Mouse (Mus musculus) B cell, adult 2 months (primary cell): ENCODE measurements around the gene Fam98c.
A peak's percentile ranks its signal among the peaks of the same experiment; 100 is the strongest.
"Not testable (repeated sequence)": the region's sequence is repeated elsewhere in the genome, so short reads cannot be mapped to it uniquely, and the experiment has no call there.

ENCODE experiments used
- DNase-seq, 2 experiments: peaks; one replicate each; pipeline ENCODE4 v3.0.0; 2022

Fam98c gene

GRCm38 (mm10) chr7:29155838-29156782 lies at the start of gene Fam98c:
TSS of gene Fam98c (minus strand) at chr7:29156234.
- peak; percentile 70 to 72 for DNase-seq

GRCm38 (mm10) chr7:29202577-29202976 lies 46.5 kb upstream of the Fam98c start:
- DNase-seq = no peak

GRCm38 (mm10) chr7:29194230-29194629 lies 38.2 kb upstream of the Fam98c start:
- DNase-seq = not testable (repeated sequence)

GRCm38 (mm10) chr7:29181323-29181722 lies 25.3 kb upstream of the Fam98c start:
- not testable (repeated sequence) for DNase-seq

GRCm38 (mm10) chr7:29180854-29181236 lies 24.8 kb upstream of the Fam98c start:
- no peak for DNase-seq

GRCm38 (mm10) chr7:29180077-29180853 lies 24.2 kb upstream of the Fam98c start, which contains the start of gene Psmd8:
TSS of gene Psmd8 (minus strand) at chr7:29180701.
- peak; percentile 98 for DNase-seq

- peak; percentile 48 to 54 for DNase-seq
These were observed 23.3 kb upstream of the Fam98c start for GRCm38 (mm10) chr7:29179323-29179722.

- DNase-seq = peak; percentile 41 to 46
These were observed 22.1 kb upstream of the Fam98c start for GRCm38 (mm10) chr7:29178106-29178505.

- DNase-seq = peak; percentile 15 to 21
These were observed 16.5 kb upstream of the Fam98c start for GRCm38 (mm10) chr7:29172390-29173016.

GRCm38 (mm10) chr7:29171562-29172097 lies 15.6 kb upstream of the Fam98c start:
- DNase-seq = peak; percentile 42 to 43

- peak; percentile 66 to 72 for DNase-seq
These were observed 14.9 kb upstream of the Fam98c start for GRCm38 (mm10) chr7:29170755-29171561.

- peak; percentile 61 to 62 for DNase-seq
These were observed 14.2 kb upstream of the Fam98c start, which contains the start of the genes Ggn and Spred3 for GRCm38 (mm10) chr7:29170066-29170754. TSS of gene Ggn (plus strand) at chr7:29170210. TSS of gene Spred3 (minus strand) at chr7:29170411.

- DNase-seq = peak in 1 of 2 experiments; percentile 28
These were observed 13.4 kb upstream of the Fam98c start for GRCm38 (mm10) chr7:29169231-29170065.

- no peak for DNase-seq
These were observed 12.8 kb upstream of the Fam98c start for GRCm38 (mm10) chr7:29168791-29169230.

GRCm38 (mm10) chr7:29168121-29168695 lies 12.2 kb upstream of the Fam98c start:
- no peak for DNase-seq

- no peak for DNase-seq
These were observed 11.6 kb upstream of the Fam98c start for GRCm38 (mm10) chr7:29167656-29168055.

- peak; percentile 55 to 56 for DNase-seq
These were observed 6.9 kb upstream of the Fam98c start for GRCm38 (mm10) chr7:29162750-29163525.

- DNase-seq = no peak
These were observed 6.3 kb upstream of the Fam98c start for GRCm38 (mm10) chr7:29162294-29162693.

- DNase-seq = no peak
These were observed 2.2 kb upstream of the Fam98c start for GRCm38 (mm10) chr7:29158264-29158663.
